Mouse (Mus musculus): ENCODE data around the gene Zfp366.

GRCm38 (mm10) chr13:99284400-99285160, 100.0 kb downstream of the Zfp366 start:
- no peak for TF ChIP-seq CTCF (IDR thresholded peaks at IDR 0.05; ENCODE audit: control insufficient read depth, insufficient read depth, insufficient read length)
- no peak for TF ChIP-seq CEBPB (IDR thresholded peaks at IDR 0.05; ENCODE audit: low read depth)
- TF ChIP-seq USF1 (IDR thresholded peaks at IDR 0.05; ENCODE audit: low read depth) = no peak
- TF ChIP-seq MYOD1 (IDR thresholded peaks at IDR 0.05; ENCODE audit: control insufficient read depth, insufficient read length, low read depth) = no peak
- TF ChIP-seq MAX (IDR thresholded peaks at IDR 0.05) = no peak
